Mouse (Mus musculus) stomach, embryonic 14.5 days (tissue): ENCODE data around the gene Plekha4. TPM values are rescaled to one million over a fixed set of nuclear protein-coding genes. Genes with fewer than 3 reads are reported as not detected.
A peak's percentile ranks its signal among the peaks of the same experiment; 100 is the strongest.

ENCODE experiments used
- ATAC-seq: fragments of 200-750 bp; cut with Nextera tagmentation; 2 replicates; pipeline ENCODE4 v1.8.0; 2017; ENCODE audit warnings: low read depth, moderate TSS enrichment; ENCODE audit not compliant: insufficient number of reproducible peaks, insufficient read depth, low FRiP score
- H3K27ac ChIP-seq: fragments of 300-500 bp; sonication (generic); 2 replicates; pipeline ENCODE4 v1.5.1; 2014; ENCODE audit warnings: mild to moderate bottlenecking, low read length, moderate library complexity, mixed read lengths
- H3K27me3 ChIP-seq: fragments of 300-500 bp; sonication (generic); 2 replicates; pipeline ENCODE4 v1.6.1; 2014; ENCODE audit warnings: low read length, control low read depth, mixed read lengths; ENCODE audit not compliant: control insufficient read depth, insufficient read depth
- H3K36me3 ChIP-seq: fragments of 300-500 bp; sonication (generic); 2 replicates; pipeline ENCODE4 v1.6.1; 2014; ENCODE audit warnings: mild to moderate bottlenecking, control low read depth, low read length, moderate library complexity, mixed read lengths; ENCODE audit not compliant: control insufficient read depth, insufficient read depth
- H3K4me1 ChIP-seq: fragments of 300-500 bp; sonication (generic); 2 replicates; pipeline ENCODE4 v1.6.1; 2014; ENCODE audit warnings: low read length, control low read depth, mixed read lengths; ENCODE audit not compliant: control insufficient read depth, insufficient read depth
- H3K4me2 ChIP-seq: fragments of 300-500 bp; sonication (generic); replicated peaks from 2 replicates; pipeline ENCODE4 v1.6.1; 2014; ENCODE audit warnings: low read depth, low read length, control low read depth
- H3K4me3 ChIP-seq: fragments of 300-500 bp; sonication (generic); 2 replicates; pipeline ENCODE4 v1.5.1; 2014; ENCODE audit warnings: low read depth, low read length, control low read depth
- H3K9ac ChIP-seq: fragments of 300-500 bp; sonication (generic); replicated peaks from 2 replicates; pipeline ENCODE4 v1.6.1; 2014; ENCODE audit warnings: low read depth, mild to moderate bottlenecking, control low read depth, low read length, moderate library complexity, mixed read lengths
- H3K9me3 ChIP-seq: fragments of 300-500 bp; sonication (generic); 2 replicates; pipeline ENCODE4 v1.6.1; 2016; ENCODE audit warnings: low read depth, low read length, control low read depth; ENCODE audit not compliant: control insufficient read depth
- WGBS: fragments of 180-500 bp; shearing (Covaris S2); extraction: QIAGEN DNeasy Blood & Tissue Kit; methylation state at CpG from one replicate; pipeline ENCODE4 v1.1.7; 2014; 5-methylcytosine and 5-hydroxymethylcytosine counted together
- polyA plus RNA-seq: library from polyadenylated mRNA; unstranded; fragments of >200 nt; fragmentation: Nextera tagmentation; extraction: Ambion mirVana; gene quantifications from 2 replicates; pipeline ENCODE4 v1.2.1, GENCODE M21; 2014

The Plekha4 gene
- polyA plus RNA-seq, 1 experiment from 2014 or later = 2.6 TPM

DNA sequence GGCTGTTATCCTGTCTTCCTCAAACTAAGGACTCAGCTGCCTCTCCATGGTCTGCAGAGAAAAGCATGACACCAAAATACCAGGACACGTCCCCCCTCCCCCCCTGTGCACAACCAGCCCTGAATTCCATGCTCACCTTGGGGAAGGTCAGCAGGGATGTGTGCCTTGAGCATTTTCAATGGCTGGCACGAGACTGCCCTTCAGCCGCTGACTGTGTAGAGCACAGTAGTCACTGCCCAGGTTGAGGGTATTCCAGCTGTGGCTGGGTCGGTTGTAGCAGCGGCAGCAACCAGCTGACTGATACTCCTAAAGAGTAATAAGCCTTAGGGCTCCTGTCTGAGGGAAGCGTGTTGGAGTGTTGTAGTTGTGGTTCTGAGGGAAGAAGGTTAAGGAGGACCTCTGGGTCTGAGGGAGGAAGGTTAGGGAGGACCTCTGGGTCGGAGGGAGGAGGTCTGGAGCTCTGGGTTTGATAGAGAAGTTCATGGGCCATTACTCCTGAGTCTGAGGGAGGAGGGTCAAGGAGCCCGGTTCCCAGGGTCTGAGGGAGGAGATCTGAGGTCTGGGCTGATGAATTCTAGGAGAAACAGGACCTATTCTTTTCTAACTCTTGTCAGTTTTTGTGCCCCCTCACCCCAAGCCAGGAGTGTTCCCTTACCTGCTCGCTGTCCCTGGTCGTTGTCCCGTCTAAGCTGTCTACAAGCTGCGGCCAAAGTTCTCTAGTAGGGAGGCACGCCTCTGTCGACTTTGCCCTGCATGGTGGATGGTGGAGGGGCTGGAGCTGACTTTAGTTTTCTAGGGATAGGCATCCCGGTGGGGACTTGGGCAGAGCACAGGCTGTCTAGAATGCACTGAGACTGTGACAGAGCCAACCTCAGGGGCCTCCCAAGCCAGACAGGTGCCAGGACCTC is 48.6 kb downstream of the Plekha4 start:
- 84% methylated on average over 15 of the region's 15 CpGs for WGBS
- Histone ChIP-seq H3K27me3 (no peaks in the 10 kb centered on the region), H3K9me3 (no peaks in the 10 kb centered on the region), H3K4me1 (peaks cover 14% of the 10 kb centered on the region), H3K36me3 (peaks cover 13% of the 10 kb centered on the region), H3K27ac (no peak overlapping the region), H3K9ac (no peak overlapping the region), H3K4me3 (no peak overlapping the region), H3K4me2 (no peak overlapping the region)
- no peak for ATAC-seq

DNA sequence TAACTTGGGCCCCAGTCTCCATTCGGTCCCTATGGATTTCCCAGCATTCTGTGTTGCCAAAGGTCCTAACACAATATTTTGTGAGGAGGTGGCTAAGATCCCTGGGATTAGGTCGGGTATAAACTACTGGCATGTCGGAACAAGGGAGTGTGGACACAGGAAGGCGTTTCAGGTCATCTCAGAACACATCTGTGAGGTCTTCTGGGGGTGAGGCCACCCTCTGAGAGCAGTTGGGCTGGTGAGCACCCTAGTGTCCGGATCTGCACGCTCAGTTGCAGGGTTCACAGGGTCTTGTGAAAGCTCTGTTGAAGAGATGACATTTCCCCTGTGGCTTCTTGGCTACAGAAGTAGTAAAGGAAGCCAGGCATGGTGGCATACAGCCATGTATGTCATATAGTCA is 59.8 kb downstream of the Plekha4 start:
- 95% methylated on average over 6 of the region's 6 CpGs for WGBS
- Histone ChIP-seq H3K9ac (no peak overlapping the region), H3K27ac (no peak overlapping the region), H3K4me3 (no peak overlapping the region), H3K4me1 (no peaks in the 10 kb centered on the region), H3K9me3 (no peaks in the 10 kb centered on the region), H3K4me2 (no peak overlapping the region), H3K36me3 (peaks cover 15% of the 10 kb centered on the region), H3K27me3 (no peaks in the 10 kb centered on the region)
- ATAC-seq = no peak

DNA sequence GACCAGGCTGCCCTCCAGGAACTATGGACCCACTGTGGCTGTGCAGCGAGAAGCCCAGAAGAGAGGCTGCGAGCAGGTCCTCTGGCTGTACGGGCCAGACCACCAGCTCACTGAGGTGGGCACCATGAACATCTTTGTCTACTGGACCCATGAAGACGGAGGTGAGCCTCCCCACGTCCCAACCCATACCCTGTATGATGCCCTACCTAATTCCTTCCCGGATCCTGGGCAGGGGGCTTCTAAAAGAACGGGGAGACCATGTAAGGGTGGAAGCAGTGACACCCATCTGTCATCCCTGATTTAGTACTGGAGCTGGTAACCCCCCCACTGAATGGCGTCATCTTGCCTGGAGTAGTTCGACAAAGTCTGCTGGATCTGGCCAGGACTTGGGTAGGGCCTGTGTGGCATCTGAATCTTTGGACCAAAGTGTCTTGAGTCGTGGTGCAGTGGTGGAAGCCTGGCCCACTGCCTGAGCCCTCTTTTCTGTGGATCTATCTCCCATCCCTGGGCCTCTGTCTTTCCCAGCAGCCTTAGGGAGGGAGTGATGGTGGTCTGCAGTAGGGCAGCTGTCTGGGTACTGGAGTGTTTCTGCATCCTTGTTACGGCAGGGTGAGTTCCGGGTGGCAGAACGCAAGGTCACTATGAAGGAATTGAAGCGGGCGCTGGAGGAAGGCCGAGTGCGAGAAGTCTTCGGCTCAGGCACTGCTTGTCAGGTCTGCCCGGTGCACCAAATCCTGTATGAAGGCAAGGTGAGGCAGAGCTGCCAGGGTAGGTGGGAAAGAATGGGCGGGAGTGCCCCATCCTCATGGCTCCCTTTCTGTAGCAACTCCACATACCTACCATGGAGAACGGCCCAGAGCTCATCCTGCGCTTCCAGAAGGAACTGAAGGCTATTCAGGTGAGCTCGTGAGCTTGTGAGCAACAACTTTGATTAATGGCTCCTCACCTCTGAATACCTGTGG is 61.8 kb downstream of the Plekha4 start:
- H3K4me2 ChIP-seq = no peak overlapping the region
- WGBS = 92% methylated on average over 23 of the region's 23 CpGs
- H3K36me3 ChIP-seq = peaks cover 15% of the 10 kb centered on the region
- H3K4me3 ChIP-seq = no peak overlapping the region
- ATAC-seq = no peak
- H3K9me3 ChIP-seq = no peaks in the 10 kb centered on the region
- no peaks in the 10 kb centered on the region for H3K4me1 ChIP-seq
- no peak overlapping the region for H3K9ac ChIP-seq
- H3K27me3 ChIP-seq = no peaks in the 10 kb centered on the region
- no peak overlapping the region for H3K27ac ChIP-seq

DNA sequence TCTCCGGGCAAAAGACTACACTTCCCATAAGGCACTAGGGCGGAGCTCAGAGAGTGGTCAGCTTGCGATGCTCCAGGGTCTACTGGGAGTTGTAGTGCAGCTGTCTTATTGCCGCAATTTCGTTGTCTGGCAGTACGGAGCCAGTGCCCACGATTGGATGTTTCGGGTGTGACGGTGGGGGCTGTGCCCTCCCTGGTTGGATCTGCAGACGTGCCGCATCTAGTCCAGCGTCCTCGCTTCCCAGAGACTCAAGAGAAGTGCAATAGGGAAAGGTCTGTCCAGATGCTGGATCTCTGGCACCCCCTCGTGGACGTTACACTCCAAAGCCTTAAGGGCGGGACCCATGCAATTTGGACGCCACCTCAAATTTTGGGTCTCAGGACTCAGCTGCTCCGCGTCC is 63.0 kb downstream of the Plekha4 start:
- H3K27me3 ChIP-seq = no peaks in the 10 kb centered on the region
- H3K4me1 ChIP-seq = no peaks in the 10 kb centered on the region
- WGBS = 2% methylated on average over 19 of the region's 19 CpGs
- H3K9me3 ChIP-seq = no peaks in the 10 kb centered on the region
- peaks cover 12% of the 10 kb centered on the region for H3K36me3 ChIP-seq
- H3K27ac ChIP-seq = no peak overlapping the region
- ATAC-seq = peak; percentile 96
- peak overlapping the region; percentile 14 for H3K4me3 ChIP-seq
- peak overlapping the region; percentile 43 for H3K4me2 ChIP-seq
- H3K9ac ChIP-seq = no peak overlapping the region

DNA sequence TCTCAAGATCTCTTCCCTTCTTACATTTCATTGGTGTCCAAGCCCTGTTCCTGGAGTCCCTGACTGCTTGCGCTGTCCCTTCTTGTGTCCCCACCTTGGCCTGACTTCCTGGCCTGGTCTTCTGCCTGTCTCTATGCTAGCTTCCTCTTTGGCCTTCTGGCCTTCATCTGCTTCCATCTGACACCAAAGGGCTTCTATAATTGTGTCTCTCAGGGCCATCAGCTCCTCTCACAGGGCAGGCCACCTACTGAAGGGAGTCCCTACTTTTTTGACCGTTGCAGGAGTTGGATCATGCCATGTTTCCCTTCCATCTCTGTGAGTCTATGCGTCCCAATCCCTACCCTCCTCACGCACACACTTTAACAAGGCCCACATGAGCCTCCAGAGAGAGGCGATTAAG is 63.8 kb downstream of the Plekha4 start:
- Histone ChIP-seq H3K4me3 (no peak overlapping the region), H3K27ac (no peak overlapping the region), H3K27me3 (no peaks in the 10 kb centered on the region), H3K36me3 (peaks cover 12% of the 10 kb centered on the region), H3K9ac (no peak overlapping the region), H3K4me2 (no peak overlapping the region), H3K9me3 (no peaks in the 10 kb centered on the region), H3K4me1 (no peaks in the 10 kb centered on the region)
- ATAC-seq = no peak
- 92% methylated on average over 5 of the region's 5 CpGs for WGBS

DNA sequence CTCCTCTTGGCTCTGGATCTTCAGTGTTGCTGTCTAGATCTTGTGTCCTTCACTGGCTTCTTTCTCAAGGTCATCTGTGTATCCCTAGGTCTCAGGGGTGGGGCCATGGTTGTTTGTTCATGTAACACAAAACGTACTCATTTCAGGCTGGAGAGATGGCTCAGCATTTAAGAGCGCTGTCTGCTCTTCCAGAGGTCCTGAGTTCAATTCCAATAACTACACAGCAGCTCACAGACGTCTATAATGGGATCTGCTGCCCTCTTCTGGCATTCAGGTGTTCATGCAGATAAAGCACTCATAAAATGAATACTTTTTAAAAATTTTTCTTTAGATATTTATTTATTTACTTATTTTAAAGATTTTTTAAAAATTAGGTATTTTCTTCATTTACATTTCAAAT is 64.7 kb downstream of the Plekha4 start:
- Histone ChIP-seq H3K27me3 (no peaks in the 10 kb centered on the region), H3K4me3 (no peak overlapping the region), H3K27ac (no peak overlapping the region), H3K4me1 (no peaks in the 10 kb centered on the region), H3K9me3 (no peaks in the 10 kb centered on the region), H3K36me3 (peaks cover 2% of the 10 kb centered on the region; the same call in 1 of the 2 replicates), H3K9ac (no peak overlapping the region), H3K4me2 (no peak overlapping the region)
- ATAC-seq = no peak
- 59% methylated on average over 3 of the region's 3 CpGs for WGBS

DNA sequence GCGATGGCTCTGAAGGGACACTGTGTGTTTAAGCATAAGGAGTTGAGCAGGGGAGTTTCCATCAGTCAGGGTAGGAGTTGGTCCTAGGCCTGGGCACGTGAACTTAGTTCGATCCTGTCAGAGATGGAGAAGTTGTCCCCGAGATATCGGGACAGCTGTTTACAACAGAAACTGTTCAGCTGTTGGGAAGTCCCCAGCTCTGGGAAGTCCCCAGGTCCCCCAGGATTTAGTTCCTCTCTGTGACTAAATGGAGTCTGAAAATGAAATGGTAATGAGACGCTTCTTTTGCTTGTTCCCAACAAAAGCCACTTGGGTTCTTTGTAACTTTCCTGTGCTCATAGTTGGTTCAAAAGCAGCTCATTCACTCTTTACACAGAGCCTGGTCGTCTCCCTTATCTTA is 65.8 kb downstream of the Plekha4 start:
- Histone ChIP-seq H3K27me3 (no peaks in the 10 kb centered on the region), H3K4me3 (no peak overlapping the region), H3K27ac (no peak overlapping the region), H3K4me1 (no peaks in the 10 kb centered on the region), H3K36me3 (no peaks in the 10 kb centered on the region; the same call in 1 of the 2 replicates), H3K9me3 (no peaks in the 10 kb centered on the region), H3K4me2 (no peak overlapping the region), H3K9ac (no peak overlapping the region)
- 72% methylated on average over 7 of the region's 7 CpGs for WGBS
- no peak for ATAC-seq

DNA sequence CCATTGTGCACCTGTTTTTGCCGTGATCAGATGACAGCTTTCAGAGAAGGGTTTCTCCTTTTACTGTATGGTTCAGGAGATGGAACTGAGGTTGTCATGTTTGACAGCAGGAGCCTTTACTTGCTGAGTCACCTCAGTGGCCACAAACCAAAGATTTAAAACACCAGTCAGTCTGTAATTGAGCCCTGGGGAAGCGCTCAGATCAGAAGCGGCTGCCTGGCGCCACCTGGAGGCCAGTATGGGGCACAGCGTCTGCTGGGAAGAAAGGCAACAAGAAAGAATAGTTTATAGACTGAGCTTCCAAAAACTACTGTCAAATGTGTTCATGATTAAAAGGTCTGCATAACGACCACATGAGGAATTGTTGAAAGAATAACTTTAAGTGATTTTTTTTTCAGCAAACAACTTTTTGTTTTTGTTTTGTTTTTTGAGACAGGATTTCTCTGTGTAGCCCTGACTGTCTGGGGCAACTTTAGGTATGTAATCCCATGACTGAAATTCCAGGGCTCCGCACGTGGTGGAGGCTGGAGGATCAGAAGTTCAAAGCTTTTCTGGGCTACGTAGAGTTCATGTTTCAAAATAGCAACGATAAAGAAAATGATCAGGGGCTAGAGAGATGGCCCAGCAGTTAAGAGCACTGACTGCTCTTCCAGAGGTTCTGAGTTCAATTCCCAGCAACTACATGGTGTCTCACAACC is 67.1 kb downstream of the Plekha4 start:
- Histone ChIP-seq H3K9ac (no peak overlapping the region), H3K27ac (no peak overlapping the region), H3K27me3 (no peaks in the 10 kb centered on the region), H3K4me3 (no peak overlapping the region), H3K36me3 (no peaks in the 10 kb centered on the region), H3K4me1 (no peaks in the 10 kb centered on the region), H3K9me3 (no peaks in the 10 kb centered on the region), H3K4me2 (no peak overlapping the region)
- 18% methylated on average over 10 of the region's 10 CpGs for WGBS
- no peak for ATAC-seq
